Mouse (Mus musculus): Measurements from ENCODE around the gene Odf3b. TPM values are rescaled to one million over a fixed set of nuclear protein-coding genes. Genes with fewer than 3 reads are reported as not detected.

Odf3b gene
- polyA plus RNA-seq, 1 experiment from 2014 or later: 1.3 TPM

- Histone ChIP-seq H3K9ac (no peak within 1 kb of the TSS), H3K9me3 (ENCODE audit: low read depth, low read length) (no peaks in the 10 kb centered on the region), H3K27me3 (ENCODE audit: insufficient read depth, low read length) (no peaks in the 10 kb centered on the region), H3K4me1 (ENCODE audit: insufficient read depth) (no peaks in the 10 kb centered on the region), H3K27ac (ENCODE audit: low read depth) (no peak within 1 kb of the TSS), H3K36me3 (ENCODE audit: insufficient read depth) (no peaks in the 10 kb centered on the region), H3K4me3 (ENCODE audit: low read depth, low read length) (no peak within 1 kb of the TSS), H3K4me2 (no peak within 1 kb of the TSS)
- DNase-seq (no peak), ATAC-seq (ENCODE audit: insufficient read depth) (no peak)
- WGBS: 77% methylated on average over 23 of the region's 24 CpGs
- no peak for TF ChIP-seq CTCF (IDR thresholded peaks at IDR 0.05; ENCODE audit: low read depth)
These were observed 31.0 kb upstream of the Odf3b start, which contains the start of gene Syce3 for GRCm38 (mm10) chr15:89410118-89410517. Gene Syce3, minus strand, starts transcription at chr15:89410503.

DNA sequence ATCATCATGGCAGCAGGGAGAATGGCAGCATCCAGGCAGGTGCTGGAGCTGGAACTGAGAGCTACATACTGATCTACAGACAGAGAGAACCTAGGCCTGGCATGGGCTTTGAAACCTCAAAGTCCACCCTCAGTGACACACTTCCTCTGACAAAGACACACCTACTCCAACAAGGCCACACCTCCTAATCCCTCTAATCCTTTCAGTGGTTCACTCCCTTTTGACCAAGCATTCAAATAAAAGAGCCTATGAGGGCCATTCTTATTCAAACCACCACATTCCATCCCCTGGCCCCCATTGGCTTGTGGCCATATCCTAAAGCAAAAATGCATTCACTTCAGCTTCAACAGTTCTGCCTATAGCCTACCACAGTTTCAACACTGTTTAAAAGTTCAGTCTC is 27.6 kb upstream of the Odf3b start:
- Histone ChIP-seq H3K36me3 (ENCODE audit: insufficient read depth) (no peaks in the 10 kb centered on the region), H3K4me3 (ENCODE audit: low read depth, low read length) (no peak overlapping the region), H3K4me2 (no peak overlapping the region), H3K4me1 (ENCODE audit: insufficient read depth) (no peaks in the 10 kb centered on the region), H3K27me3 (ENCODE audit: insufficient read depth, low read length) (no peaks in the 10 kb centered on the region), H3K9me3 (ENCODE audit: low read depth, low read length) (no peaks in the 10 kb centered on the region), H3K9ac (no peak overlapping the region), H3K27ac (ENCODE audit: low read depth) (no peak overlapping the region)
- no peak for TF ChIP-seq CTCF (IDR thresholded peaks at IDR 0.05; ENCODE audit: low read depth)
- no peak for DNase-seq
- no peak for ATAC-seq (ENCODE audit: insufficient read depth)

DNA sequence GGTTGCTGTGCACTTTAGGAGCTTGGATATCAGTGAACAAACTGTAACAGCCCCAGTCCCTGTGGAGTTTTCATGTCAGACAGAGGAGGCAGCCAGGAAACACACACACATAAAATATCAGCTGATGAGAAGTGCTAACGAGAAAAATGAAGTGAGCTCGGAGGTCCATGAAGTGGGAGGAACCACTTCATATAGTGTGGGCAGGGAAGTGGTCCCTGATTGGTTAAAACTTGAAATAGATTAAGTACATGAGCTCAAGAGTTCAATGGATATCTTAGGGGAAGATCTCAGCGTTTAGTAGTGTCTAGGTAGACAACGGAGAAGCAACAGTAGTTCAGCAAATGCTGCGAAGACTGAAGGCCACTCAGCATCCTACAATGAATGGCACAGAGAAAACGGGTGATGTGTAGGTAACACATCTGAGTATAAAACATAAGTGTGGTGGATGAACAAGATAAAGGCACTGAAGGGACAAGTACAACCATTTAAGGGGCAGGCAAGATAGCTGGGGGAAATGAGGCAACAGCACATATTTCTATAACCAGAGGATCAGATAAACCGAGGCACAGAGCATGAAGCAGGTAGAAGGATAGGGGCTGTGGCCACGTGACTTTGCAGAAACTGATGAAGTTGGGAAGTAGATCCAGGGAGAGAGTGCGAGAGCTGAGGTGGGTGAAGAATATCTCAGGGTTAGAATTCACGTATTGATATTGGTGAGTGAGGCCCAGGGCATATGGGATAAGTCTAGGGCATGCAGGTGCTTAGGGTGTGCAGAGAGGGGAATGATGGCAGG is 25.9 kb upstream of the Odf3b start:
- DNase-seq: no peak
- Histone ChIP-seq H3K4me3 (ENCODE audit: low read depth, low read length) (no peak overlapping the region), H3K4me2 (no peak overlapping the region), H3K9me3 (ENCODE audit: low read depth, low read length) (no peaks in the 10 kb centered on the region), H3K27me3 (ENCODE audit: insufficient read depth, low read length) (no peaks in the 10 kb centered on the region), H3K36me3 (ENCODE audit: insufficient read depth) (no peaks in the 10 kb centered on the region), H3K4me1 (ENCODE audit: insufficient read depth) (no peaks in the 10 kb centered on the region), H3K27ac (ENCODE audit: low read depth) (no peak overlapping the region), H3K9ac (no peak overlapping the region)
- no peak for ATAC-seq (ENCODE audit: insufficient read depth)
- TF ChIP-seq CTCF (IDR thresholded peaks at IDR 0.05; ENCODE audit: low read depth): no peak
- WGBS: 78% methylated on average over 10 of the region's 10 CpGs

DNA sequence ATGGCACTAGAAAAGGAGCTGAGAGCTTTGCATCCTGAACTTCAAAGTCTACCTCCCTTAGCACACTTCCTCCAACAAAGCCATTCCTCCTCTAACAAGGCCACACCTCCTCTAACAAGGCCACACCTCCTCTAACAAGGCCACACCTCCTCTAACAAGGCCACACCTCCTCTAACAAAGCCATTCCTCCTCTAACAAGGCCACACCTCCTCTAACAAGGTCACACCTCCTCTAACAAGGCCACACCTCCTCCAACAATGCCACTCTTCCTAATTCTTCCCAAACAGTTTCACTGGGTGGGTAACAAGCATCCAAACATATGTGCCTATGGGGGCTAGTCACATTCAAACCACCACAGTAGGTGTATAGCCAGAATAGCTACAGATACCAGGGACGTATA is 23.4 kb upstream of the Odf3b start:
- 84% methylated on average over 1 of the region's 1 CpGs for WGBS
- H3K27ac ChIP-seq (ENCODE audit: low read depth): no peak overlapping the region
- no peak overlapping the region for H3K4me2 ChIP-seq
- H3K27me3 ChIP-seq (ENCODE audit: insufficient read depth, low read length): no peaks in the 10 kb centered on the region
- no peak for TF ChIP-seq CTCF (IDR thresholded peaks at IDR 0.05; ENCODE audit: low read depth)
- no peaks in the 10 kb centered on the region for H3K36me3 ChIP-seq (ENCODE audit: insufficient read depth)
- H3K4me1 ChIP-seq (ENCODE audit: insufficient read depth): no peaks in the 10 kb centered on the region
- DNase-seq (no peak), ATAC-seq (ENCODE audit: insufficient read depth) (no peak)
- H3K9ac ChIP-seq: no peak overlapping the region
- no peak overlapping the region for H3K4me3 ChIP-seq (ENCODE audit: low read depth, low read length)
- H3K9me3 ChIP-seq (ENCODE audit: low read depth, low read length): no peaks in the 10 kb centered on the region

DNA sequence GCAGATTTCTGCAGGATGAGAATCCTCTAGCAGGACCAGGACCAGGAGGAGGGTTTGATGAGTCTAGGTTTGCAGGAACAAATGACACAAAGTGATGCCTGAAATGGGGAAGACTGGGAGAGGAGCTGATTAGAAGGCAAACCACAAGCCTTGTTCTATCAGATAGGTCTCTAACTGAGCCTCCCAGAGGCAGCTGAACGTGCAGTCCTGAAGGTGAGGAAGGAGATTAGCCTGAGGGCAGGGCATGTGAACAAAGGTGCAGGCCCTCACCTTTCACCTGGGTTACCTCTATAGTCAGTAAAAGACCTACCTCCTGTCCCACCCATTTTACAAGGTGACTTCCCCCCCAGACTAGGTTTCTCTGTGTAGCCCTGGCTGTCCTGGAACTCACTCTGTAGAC is 20.6 kb upstream of the Odf3b start:
- Histone ChIP-seq H3K4me1 (ENCODE audit: insufficient read depth) (no peaks in the 10 kb centered on the region), H3K4me2 (no peak overlapping the region), H3K4me3 (ENCODE audit: low read depth, low read length) (no peak overlapping the region), H3K9ac (no peak overlapping the region), H3K27me3 (ENCODE audit: insufficient read depth, low read length) (no peaks in the 10 kb centered on the region), H3K9me3 (ENCODE audit: low read depth, low read length) (no peaks in the 10 kb centered on the region), H3K36me3 (ENCODE audit: insufficient read depth) (no peaks in the 10 kb centered on the region), H3K27ac (ENCODE audit: low read depth) (no peak overlapping the region)
- DNase-seq (no peak), ATAC-seq (ENCODE audit: insufficient read depth) (no peak)
- TF ChIP-seq CTCF (IDR thresholded peaks at IDR 0.05; ENCODE audit: low read depth): no peak
- WGBS: 52% methylated on average over 1 of the region's 1 CpGs

DNA sequence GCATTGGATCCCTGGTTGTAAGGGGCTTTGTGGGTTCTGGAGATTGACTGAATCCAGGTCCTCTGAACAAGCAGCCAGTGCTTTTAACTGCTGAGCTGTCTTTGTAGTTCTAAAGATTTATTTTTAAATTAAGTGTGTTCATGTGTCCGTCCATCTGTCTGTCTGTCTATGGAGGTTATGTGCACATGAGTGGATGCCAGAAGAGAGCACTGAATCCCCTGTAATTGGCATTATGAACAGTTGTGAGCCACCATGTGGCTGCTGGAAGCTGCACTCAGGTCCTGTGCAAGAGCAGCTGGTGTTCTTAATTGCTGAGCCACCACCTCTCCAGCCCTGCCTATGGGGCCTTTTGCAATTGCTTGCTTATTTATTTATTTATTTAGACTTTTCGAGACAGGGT is 19.1 kb upstream of the Odf3b start:
- H3K4me3 ChIP-seq (ENCODE audit: low read depth, low read length): no peak overlapping the region
- no peaks in the 10 kb centered on the region for H3K4me1 ChIP-seq (ENCODE audit: insufficient read depth)
- H3K9ac ChIP-seq: no peak overlapping the region
- no peak overlapping the region for H3K27ac ChIP-seq (ENCODE audit: low read depth)
- H3K9me3 ChIP-seq (ENCODE audit: low read depth, low read length): no peaks in the 10 kb centered on the region
- no peak for DNase-seq
- no peaks in the 10 kb centered on the region for H3K27me3 ChIP-seq (ENCODE audit: insufficient read depth, low read length)
- 82% methylated on average over 2 of the region's 2 CpGs for WGBS
- H3K36me3 ChIP-seq (ENCODE audit: insufficient read depth): no peaks in the 10 kb centered on the region
- TF ChIP-seq CTCF (IDR thresholded peaks at IDR 0.05; ENCODE audit: low read depth): no peak
- ATAC-seq (ENCODE audit: insufficient read depth): no peak
- H3K4me2 ChIP-seq: no peak overlapping the region

DNA sequence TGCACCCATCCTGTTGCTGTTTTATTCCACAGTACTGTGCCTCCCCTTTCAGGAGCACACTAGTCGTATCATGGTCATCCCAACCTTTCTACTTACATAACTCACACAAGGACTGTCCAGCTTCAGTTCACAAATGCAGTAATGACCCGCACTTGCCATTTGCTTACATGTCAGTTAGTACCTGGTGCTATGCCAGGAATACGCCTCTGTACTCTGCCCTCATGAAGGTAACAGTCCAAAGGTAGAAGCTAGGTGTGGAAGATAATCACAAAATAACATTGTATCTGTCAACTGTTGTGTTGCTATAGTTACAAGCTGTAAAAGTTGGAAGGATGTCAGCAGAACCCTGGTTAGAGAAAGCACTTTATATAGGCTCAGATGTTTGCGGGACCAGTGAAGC is 17.8 kb upstream of the Odf3b start:
- DNase-seq (no peak), ATAC-seq (ENCODE audit: insufficient read depth) (no peak)
- no peak overlapping the region for H3K4me2 ChIP-seq
- no peak overlapping the region for H3K27ac ChIP-seq (ENCODE audit: low read depth)
- H3K27me3 ChIP-seq (ENCODE audit: insufficient read depth, low read length): no peaks in the 10 kb centered on the region
- H3K4me3 ChIP-seq (ENCODE audit: low read depth, low read length): no peak overlapping the region
- H3K4me1 ChIP-seq (ENCODE audit: insufficient read depth): no peaks in the 10 kb centered on the region
- H3K36me3 ChIP-seq (ENCODE audit: insufficient read depth): no peaks in the 10 kb centered on the region
- H3K9me3 ChIP-seq (ENCODE audit: low read depth, low read length): no peaks in the 10 kb centered on the region
- H3K9ac ChIP-seq: no peak overlapping the region
- no peak for TF ChIP-seq CTCF (IDR thresholded peaks at IDR 0.05; ENCODE audit: low read depth)
- 76% methylated on average over 4 of the region's 4 CpGs for WGBS
